ENCODE assay signal across 8 mouse cellular contexts in the genomic region with DNA sequence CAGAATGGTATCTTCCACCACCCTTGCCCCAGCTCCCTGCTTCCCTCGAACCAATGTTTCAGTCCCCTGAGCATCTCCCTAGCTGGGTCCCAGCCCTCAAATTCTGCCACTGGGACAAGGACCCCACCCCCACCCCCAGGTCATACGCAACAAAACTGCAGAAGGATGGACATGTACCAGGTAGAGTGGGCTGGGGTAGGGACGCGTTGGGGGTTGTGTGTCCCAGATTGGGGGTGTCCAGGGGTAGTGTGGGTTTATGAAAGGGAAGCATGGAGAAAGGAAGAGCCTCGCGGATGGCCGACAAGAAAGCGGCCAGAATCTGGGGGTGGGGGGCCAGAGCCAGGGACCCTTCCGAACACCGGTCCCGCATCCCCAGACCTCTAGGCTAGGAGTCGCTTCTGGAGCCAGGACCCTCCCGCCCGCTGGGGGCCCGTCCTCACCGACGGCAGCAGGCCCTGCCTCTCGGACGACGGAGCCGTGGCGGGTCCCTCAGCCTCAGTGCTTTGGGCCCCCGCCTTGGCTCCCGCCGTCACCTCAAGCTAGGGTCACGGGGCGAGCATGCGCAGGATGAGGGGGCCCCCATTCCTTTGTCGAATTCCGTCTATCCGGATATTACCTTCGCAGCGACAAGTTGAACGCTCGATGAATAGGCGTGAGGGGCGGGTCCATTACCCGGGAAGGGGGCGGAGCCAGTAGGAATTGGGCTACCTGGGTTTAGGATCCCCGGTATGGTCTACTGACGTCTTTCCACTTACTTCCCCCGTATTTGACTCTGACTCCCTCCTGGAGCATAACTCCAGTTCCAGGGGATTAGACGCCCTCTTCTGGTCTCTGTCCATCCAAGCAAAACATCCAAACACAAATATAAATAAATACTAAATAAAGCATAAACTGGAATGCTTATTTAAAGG. TPM values are rescaled to one million over a fixed set of nuclear protein-coding genes. Genes with fewer than 3 reads are reported as not detected.
DNase-seq lines count a peak whose midpoint lies in the region; ATAC-seq and TF ChIP-seq lines count a peak whose summit lies in the region.

A gene (minus strand): TSS at position 521 of the 911 bp plus-strand sequence.

- peaks cover 10% of the 10 kb centered on the region for H3K4me1 ChIP-seq in hindbrain, embryonic 12.5 days
- H3K4me1 ChIP-seq in lung, postnatal 0 days (ENCODE audit: insufficient read depth, low read depth, low read length): peaks cover 7% of the 10 kb centered on the region; the same call in 1 of the 2 replicates

- peak; percentile 79 for DNase-seq in ZHBTc4 (ENCODE audit: low read depth, low spot score)
- DNase-seq in cerebellum, postnatal 25 days: peak; percentile 91 to 96
- DNase-seq in frontal cortex, postnatal 25 days (ENCODE audit: low spot score in 2 of 2): peak; percentile 71 to 75
- DNase-seq in layer of hippocampus, postnatal 14 days (ENCODE audit: low spot score in 2 of 2): peak; percentile 85 to 95
- DNase-seq in lung, postnatal 0 days (ENCODE audit: low spot score): peak; percentile 82
- DNase-seq in ovary, postnatal 10 days (ENCODE audit: low spot score): peak; percentile 30
- peak; percentile 57 to 64 for DNase-seq in thymus, postnatal 10 days (ENCODE audit: low spot score in 2 of 2)

- peak within 1 kb of the TSS; percentile 89 for H3K27ac ChIP-seq in hindbrain, embryonic 12.5 days
- no peak within 1 kb of the TSS for H3K27ac ChIP-seq in lung, postnatal 0 days (ENCODE audit: low read length)

- H3K27me3 ChIP-seq in hindbrain, embryonic 12.5 days: no peaks in the 10 kb centered on the region
- no peaks in the 10 kb centered on the region for H3K27me3 ChIP-seq in lung, postnatal 0 days (replicated peaks; ENCODE audit: insufficient read depth, low read length)

- TF ChIP-seq EP300 in lung, postnatal 0 days (IDR thresholded peaks at IDR 0.05): no peak

- 2% methylated on average over 43 of the region's 43 CpGs for WGBS in hindbrain, embryonic 12.5 days
- 2% methylated on average over 41 of the region's 43 CpGs for WGBS in lung, postnatal 0 days

- peak; percentile 85 for ATAC-seq in hindbrain, embryonic 12.5 days (ENCODE audit: low FRiP score)
- ATAC-seq in lung, postnatal 0 days: peak; percentile 78

- H3K9me3 ChIP-seq in hindbrain, embryonic 12.5 days (replicated peaks): no peaks in the 10 kb centered on the region
- no peaks in the 10 kb centered on the region for H3K9me3 ChIP-seq in lung, postnatal 0 days (ENCODE audit: low read length)

- H3K36me3 ChIP-seq in hindbrain, embryonic 12.5 days: no peaks in the 10 kb centered on the region
- H3K36me3 ChIP-seq in lung, postnatal 0 days (ENCODE audit: insufficient read depth, low read length): no peaks in the 10 kb centered on the region

- H3K4me2 ChIP-seq in hindbrain, embryonic 12.5 days (replicated peaks): peak within 1 kb of the TSS; percentile 76
- peak within 1 kb of the TSS; percentile 92 for H3K4me2 ChIP-seq in lung, postnatal 0 days (replicated peaks; ENCODE audit: low read depth, low read length)

- peak; percentile 37 for TF ChIP-seq CTCF in lung, postnatal 0 days (IDR thresholded peaks at IDR 0.05)

- H3K4me3 ChIP-seq in hindbrain, embryonic 12.5 days: peak within 1 kb of the TSS; percentile 59
- peak within 1 kb of the TSS; percentile 48 for H3K4me3 ChIP-seq in lung, postnatal 0 days (ENCODE audit: low read depth, low read length)

- peak within 1 kb of the TSS; percentile 81 for H3K9ac ChIP-seq in hindbrain, embryonic 12.5 days
- H3K9ac ChIP-seq in lung, postnatal 0 days (replicated peaks; ENCODE audit: low read depth): peak within 1 kb of the TSS; percentile 48; the same call in 1 of the 2 replicates

RNA-seq across cellular contexts. Expression of the gene that starts here (rescaled TPM):
- 48.1 and 49.4 TPM in 2 replicates for polyA plus RNA-seq in hindbrain, embryonic 12.5 days (2016; fragmentation: Nextera tagmentation; extraction: Ambion mirVana)
- total RNA-seq in layer of hippocampus, postnatal 14 days (2021): 10 to 100 TPM; 24.5 to 25.3 TPM
- 14.7 and 18.6 TPM in 2 replicates for polyA plus RNA-seq in lung, postnatal 0 days (2015; fragmentation: Nextera tagmentation; extraction: Ambion mirVana)

Comparison
In these comparisons a context has a peak if more than half of its experiments do, and no peak if none do; other contexts are left out.
1. DNase-seq: peak in every context shown above with its lines; median percentile 94 in cerebellum, postnatal 25 days; 90 in layer of hippocampus, postnatal 14 days; 82 in lung, postnatal 0 days; 79 in ZHBTc4; 73 in frontal cortex, postnatal 25 days; 60 in thymus, postnatal 10 days; 30 in ovary, postnatal 10 days.